Mouse (Mus musculus): Measurements from ENCODE around the gene Tmem136.

Gene Tmem136

DNA sequence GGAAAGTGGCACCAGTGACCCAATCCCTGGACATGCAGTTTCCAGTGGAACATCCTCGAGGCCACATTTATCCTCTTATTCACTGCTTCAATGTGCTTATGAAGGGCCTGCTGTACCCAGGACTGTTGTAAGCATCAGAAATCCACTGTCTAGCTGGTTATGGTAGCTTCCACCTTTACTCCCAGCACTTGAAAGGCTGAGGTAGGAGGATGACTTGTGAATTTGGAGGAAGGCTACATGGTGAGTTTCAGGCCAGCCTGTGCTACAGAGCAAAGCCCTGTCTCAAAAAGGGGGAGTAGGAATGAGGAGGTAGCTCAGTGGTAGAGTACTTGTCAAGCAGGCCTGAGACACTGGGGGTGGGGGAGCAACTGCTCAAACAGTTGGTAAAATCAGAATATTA lies 8.3 kb downstream of the Tmem136 start:
- no peak for DNase-seq (ENCODE audit: low spot score in 2 of 2)

DNA sequence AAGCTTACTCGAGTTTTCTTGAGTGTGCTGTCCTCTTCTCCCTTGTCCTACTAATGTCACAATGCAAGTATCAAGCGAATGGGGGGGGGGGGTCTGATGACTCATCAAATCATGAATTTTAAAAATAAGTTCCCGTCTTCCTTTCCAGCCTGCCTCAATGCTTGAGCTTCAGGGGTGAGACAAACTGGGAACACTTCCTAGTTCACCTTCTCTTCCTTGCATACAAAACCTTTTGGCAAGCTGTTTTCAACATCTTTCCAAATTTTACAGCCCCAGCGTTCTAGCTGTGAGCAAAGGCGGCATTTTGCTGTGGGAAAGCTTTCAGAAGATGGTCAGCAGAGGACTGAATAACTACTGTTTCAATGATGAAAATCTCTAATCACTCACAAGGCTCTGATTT lies 8.8 kb downstream of the Tmem136 start:
- no peak for DNase-seq (ENCODE audit: low spot score in 2 of 2)

DNA sequence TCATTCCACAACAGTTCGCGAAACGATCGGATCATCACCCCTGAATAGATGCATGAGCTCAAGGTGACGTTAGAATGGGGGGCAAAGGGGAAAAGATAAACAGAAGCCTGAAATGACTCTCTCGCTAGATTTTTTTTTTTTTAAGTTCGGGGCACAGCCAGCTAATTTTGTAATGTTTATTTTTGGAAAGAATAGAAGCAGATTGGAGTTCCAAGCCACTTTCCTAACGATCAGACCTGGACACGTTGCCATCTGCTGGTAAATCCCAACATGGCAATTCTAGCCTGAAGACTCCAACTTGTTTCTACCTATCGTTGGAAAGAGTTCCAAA lies 9.2 kb downstream of the Tmem136 start, which contains the start of gene Arhgef12:
TSS of gene Arhgef12 (minus strand) at position 53 of the 331 bp plus-strand sequence.
- peak in 1 of 2 experiments; percentile 69 for DNase-seq (ENCODE audit: low spot score in 2 of 2)

DNA sequence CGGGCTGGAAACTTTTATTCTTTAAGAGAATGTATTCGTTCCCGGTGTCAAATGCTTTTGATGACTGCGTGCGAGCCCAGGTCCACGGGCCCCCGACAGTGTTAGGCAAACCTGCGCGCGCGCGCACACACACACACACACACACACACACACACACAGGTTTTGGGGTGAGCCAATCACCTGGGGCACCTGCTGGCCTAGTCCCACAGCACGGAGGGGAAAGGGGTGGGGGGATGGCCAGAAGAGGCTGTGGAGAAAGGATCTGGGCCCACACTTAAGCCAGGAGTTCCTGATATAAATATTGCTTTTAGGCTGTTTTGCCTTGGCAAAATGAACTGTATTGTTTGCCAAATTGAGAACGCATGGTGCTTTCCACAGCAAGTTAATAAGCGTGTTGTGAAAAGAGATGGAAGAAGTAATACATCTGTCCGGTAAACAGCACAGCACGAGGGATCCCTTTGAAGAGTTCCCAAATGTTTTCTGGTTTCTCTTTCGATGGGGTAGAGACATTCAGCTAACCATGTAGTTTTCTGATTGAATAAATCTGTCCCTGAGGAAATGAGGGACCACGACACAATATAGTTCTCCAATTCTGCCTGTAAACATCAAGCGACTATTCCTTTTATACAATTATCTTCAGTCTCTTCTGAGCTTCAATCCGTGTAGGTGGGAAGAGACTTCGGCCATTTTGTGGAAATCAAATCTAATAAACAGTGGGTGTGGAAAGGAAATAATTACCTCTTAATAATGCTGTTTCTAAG lies 9.8 kb downstream of the Tmem136 start:
- no peak for DNase-seq (ENCODE audit: low spot score in 2 of 2)

DNA sequence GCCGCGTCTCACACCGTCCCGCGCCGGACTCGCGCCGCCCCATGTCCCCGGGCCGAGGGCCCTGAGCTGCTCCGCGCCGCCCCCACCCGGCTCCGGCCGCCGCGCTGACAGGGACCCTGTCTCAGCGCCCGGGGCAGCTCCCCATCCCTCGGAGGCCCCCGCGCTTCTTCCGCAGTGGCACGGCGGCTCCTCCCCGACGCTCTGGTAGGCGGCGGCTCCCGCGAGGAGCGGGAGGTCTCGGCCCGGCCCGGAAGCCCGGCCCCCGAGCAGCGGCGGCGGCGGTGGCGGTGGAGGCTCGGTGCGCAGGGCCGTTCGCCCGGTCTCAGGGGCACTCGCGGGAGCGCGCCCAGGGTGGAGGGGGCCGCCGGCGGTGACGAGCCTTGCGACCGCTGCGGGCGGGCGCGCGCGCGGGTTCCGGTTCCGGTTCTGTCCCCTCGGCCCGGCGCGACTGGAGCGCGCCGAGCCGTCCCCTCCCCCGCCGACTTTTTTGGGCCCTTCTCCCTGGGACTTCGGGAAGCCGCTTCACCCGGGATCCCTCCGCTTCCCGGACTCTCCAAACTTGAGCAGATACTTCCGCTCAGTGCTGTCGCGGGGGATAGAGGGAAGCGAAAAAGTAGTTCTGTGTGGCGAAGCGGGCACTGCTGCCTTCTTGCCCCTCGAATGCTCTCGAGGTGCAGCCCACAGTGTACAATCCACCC lies 10.6 kb downstream of the Tmem136 start:
- peak in 1 of 2 experiments; percentile 88 for DNase-seq (ENCODE audit: low spot score in 2 of 2)

DNA sequence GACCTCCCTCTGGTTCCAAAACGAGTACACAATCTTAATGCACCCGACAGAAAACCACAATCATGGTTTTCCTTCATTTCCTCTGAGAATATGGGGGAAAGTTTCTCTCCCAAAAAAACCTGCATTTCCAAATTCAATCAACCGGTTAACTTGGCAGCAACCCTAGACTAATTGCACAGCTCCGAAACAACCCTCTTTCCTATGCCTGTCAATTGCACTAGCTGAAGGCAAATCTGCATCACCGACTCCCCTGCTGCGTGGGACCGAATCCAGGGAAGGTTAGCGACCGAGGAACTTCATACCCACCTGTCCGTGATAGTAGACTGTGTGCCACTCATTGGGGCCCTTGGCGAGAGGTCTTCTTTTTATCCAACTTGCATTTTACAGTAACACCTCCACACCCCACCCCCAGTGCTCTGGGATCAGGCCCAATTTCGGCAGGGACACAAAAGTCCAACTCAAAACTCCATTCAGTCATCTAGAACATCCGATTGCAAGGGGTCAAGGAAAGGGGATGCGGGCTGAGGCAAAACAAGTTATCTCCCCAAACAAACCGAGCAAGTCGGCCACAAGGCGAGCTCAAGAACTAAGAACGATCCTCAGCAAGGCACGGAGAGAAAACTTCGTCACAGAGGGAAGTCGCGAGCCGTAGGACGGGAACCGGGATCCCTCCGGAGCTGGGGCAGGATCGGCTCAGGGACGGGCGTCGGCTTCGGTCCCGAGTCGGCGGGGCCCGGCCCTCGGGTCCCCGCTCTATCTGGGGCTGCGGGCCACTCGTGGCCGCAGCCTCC lies 11.3 kb downstream of the Tmem136 start:
- peak in 1 of 2 experiments; percentile 40 for DNase-seq (ENCODE audit: low spot score in 2 of 2)

DNA sequence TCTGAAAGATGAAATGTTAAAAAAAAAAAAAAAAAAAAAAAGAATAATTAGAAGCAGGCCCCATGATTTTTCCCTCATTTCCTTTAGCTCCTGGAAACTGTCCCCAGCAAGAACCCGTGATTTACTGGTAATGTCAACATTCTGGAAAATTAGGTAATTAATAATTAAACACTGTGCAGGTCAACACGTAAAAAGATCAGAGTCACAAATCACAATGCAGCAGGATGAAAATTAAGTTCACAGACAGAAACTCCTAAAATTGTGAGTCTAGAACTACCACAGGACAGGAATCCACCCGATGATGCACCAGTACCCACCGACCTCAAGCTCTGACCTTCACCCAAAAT lies 11.9 kb downstream of the Tmem136 start:
- DNase-seq (ENCODE audit: low spot score in 2 of 2): no peak

DNA sequence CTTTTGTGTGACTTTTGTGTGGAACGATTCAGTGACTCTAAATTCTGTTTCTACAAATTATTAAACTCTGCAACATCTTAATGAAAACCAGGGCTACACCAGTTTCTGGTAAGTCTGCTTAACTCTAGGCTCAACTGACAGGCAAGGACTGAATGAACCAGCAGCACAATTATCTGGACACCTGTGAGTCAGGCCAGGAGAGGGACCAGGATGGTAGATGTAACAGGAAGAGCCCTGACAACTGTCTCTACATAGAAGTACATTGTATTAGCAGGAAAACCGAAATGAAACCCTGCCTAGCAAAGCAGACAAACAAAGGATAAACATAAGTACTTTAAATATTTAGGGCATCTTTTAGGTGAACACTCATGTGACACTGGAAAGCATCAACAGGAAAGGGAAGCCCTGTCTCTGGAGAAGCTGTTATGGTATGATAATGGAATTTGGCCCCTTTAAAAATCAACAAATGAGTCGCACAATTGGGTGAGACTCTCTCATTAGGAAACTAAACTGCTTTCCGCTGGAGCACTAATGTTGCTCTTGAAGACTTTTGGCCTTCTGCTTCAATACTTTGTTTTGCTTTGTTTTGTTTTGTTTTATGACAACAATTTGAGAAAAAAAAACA lies 12.6 kb downstream of the Tmem136 start:
- no peak for DNase-seq (ENCODE audit: low spot score in 2 of 2)

DNA sequence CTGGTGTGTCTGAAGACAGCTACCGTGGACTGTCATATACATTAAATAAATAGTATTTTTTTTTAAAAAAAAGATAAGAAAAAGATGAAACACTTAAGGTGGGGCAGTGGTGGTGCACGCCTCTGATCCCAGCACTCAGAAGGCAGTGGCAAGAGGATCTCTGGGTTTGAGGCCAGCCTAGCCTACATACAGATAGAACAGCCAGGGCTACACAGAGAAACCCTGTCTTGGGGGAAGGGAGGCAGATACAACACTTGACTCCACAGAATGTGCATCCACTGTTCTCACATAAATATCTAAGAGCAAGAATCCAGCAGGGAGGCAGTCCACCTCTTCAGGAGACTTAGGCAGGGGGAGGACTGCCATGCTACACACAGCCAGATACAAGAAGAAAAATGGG lies 13.4 kb downstream of the Tmem136 start:
- DNase-seq (ENCODE audit: low spot score in 2 of 2): no peak

DNA sequence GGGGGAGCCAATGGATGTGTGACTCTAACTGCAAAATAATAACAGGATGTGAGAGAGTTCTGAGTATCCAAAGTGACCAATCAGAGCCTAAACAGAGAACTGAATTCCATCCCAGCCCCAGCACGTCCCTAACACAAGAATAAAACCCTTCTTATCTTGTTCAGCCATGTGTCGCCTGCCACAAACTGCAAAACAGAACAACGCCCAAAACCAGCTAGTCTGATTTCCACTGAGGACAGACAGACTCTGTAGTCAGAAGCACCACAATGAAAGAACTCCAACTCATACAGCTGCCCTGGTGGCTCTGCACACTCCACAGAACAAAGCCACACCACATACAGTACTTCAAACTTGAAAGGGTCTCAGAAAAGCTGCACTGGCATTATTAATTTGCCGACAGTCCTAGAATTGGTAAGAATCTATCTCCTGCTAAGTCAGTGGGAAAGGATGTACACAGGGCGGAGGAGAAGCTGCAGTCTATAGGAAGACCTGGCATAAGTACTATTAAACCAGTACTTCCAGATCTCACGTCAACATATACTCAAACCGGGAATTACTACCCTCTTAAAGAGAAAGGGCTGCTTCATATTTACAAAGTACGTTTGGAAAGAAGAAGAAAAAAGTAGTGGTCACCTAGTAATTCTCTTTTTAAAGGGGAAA lies 14.3 kb downstream of the Tmem136 start:
- no peak for DNase-seq (ENCODE audit: low spot score in 2 of 2)

DNA sequence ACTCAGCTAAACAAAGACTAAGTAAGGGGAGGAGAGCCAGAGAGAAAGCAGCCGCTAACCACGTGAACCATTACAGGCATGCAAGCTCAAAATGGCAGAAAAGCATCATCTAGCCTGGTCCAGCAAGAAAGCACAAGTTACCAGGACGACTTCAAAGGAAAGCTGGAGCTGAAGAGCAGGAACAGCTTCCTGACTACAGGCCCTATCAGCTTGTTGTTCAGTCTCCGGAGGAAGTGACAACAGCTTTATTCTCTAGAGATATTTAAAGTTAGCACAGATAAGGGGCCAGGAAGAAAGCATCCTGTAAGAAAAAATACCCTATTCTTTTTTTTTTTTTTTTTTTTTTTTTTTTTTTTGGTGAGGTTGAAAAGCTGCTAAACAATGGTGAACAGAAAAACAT lies 17.4 kb downstream of the Tmem136 start:
- no peak for DNase-seq (ENCODE audit: low spot score in 2 of 2)

DNA sequence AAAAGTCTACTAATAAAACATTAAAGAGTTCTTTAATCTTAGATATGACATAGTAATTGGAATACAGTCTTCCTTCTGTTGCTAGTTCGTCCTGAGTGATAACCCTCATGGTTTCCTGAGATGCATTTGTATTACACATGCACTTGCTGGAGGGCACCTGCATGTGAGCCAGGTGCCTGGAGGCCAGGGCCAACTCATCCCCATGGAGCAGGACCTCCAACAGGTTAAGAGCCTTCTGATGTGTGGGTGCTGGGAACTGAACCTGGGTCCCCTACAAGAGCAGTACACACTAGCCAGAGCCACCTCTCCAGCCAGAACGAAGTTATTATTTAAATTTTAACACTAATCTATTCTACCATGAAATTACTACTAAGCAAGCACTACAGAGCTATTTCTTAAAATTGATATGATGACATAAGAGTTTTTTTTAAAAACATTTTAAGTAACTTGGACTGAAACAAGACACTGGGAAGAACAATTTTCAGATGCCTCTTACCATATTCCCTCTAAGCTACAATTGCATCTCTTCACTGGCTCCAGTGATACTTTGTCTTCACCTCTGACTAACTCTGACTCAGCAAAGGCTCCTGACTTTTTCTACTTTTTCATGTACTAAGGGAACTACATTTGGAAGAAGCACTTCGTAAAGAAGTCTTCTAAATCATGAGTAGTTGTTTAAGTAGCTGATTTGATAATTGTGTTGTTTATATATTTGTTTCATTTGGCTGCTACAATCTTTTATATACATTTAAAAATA lies 18.4 kb downstream of the Tmem136 start:
- DNase-seq (ENCODE audit: low spot score in 2 of 2): no peak

DNA sequence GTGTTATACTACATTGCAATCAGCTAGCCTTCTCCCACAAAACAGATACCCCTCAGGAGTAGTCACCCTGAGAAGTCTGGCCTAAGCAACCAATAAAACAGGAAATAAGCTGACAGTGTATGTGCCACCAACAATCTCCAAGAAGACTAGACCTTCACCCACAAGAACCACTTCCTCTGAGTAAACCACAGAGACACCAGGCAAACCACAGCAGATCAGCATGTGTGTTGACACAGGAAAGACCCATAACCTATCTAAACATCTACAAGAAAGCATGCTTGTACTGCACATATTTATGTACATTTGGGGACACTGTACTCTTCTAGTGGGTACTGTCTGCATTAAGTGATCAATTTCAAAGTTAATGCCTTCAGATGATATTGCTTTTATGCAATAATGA lies 20.0 kb downstream of the Tmem136 start:
- no peak for DNase-seq (ENCODE audit: low spot score in 2 of 2)

DNA sequence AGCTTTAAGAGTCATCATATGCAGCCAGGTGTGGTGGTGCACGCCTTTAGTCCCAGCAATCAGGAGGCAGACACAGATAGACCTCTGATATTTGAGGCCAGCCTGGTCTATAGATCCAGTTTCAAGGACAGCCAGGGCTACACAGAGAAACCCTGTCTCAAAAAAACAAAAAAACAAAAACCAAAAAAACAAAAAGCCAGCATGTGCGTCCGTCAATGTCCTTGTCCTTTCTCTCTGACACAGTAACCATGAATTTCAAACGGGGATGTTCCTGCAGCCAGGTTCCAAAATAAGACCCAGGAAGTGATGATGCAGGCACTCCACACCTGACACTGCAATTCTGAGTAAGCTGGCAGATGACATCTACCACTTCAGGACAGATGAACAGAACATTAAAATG lies 21.5 kb downstream of the Tmem136 start:
- DNase-seq (ENCODE audit: low spot score in 2 of 2): no peak

DNA sequence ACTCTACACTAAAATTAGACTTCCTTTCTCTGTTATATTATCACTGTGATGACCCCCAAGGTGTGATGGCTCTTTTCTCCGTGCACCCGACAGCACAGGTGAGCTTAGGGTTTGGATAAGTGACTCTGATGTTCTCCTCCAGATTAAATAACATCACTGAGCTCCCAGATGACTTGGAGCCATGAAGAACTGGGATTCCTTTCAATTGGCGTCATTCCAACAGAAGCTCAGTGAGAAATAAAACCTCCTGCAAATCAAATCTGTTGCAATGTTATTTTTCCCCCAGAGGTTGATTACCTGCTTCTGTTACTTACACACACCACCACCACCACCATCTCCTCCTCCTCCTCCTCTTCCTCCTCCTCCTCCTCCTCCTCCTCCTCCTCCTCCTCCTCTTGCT lies 22.6 kb downstream of the Tmem136 start:
- peak in 1 of 2 experiments; percentile 39 for DNase-seq (ENCODE audit: low spot score in 2 of 2)

DNA sequence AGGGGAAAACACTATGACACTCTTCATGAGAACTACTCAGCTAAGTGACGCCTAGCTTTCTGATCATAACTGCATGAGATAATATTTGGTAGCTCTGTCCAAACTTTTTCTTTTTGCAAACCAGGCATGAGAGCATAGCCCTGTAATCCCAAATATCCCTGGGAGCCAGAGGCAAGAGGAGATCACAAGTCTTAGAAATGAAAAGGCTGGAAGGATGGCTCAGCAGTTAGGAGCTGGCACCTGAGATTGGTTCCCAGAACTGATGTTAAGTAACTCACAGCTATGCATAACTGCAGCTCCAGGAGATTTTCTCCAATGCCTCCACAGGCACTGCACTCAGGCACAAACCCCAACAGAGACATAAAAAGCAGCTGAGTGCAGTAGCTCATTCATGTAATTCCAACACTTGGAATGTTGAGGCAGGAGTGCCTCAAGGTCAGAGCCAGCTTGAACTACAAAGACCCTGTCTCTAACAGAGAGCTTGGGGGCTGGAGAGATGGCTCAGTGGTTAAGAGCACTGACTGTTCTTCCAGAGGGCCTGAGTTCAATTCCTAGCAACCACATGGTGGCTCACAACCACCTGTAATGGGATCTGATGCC lies 30.6 kb downstream of the Tmem136 start:
- no peak for DNase-seq (ENCODE audit: low spot score in 2 of 2)

DNA sequence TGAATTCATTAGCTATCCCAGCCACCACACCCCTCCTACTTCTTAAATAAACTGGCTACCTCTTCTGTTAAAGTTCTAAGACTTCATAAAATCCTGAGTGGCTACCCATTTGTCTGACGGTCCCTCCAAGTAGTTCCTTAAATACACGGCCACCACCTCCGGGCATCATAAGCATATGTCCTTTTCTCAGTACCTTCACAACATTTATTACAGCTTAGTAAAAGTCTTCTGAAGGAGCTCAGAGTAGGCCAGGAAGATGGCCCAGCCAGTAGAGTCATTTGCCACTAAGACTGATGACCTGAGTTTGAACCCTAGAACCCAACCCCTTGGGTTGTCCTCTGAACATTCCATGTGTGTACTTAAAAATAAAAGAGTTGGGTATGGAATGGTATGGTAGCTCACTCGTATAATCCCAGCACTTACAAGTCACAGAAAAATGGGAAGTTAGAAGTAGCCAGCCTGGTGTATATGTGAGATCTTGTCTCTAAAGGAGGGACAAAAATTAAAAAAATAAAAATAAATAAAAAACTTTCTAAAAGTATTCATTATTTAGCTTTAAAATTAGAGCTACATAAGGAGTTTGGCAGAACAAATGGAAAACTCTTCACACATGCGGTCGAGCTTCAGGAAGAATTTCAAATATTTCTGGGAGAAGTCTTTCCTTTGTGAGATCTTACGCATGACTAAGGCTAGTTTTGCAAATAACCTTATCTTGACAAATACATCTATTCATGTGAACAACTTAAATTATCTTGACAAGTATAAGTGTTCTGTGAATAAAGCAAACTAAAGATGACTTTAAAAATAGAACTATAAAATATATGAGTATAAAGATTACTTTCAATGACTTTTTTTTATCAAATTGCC lies 31.6 kb downstream of the Tmem136 start:
- DNase-seq (ENCODE audit: low spot score in 2 of 2): no peak

DNA sequence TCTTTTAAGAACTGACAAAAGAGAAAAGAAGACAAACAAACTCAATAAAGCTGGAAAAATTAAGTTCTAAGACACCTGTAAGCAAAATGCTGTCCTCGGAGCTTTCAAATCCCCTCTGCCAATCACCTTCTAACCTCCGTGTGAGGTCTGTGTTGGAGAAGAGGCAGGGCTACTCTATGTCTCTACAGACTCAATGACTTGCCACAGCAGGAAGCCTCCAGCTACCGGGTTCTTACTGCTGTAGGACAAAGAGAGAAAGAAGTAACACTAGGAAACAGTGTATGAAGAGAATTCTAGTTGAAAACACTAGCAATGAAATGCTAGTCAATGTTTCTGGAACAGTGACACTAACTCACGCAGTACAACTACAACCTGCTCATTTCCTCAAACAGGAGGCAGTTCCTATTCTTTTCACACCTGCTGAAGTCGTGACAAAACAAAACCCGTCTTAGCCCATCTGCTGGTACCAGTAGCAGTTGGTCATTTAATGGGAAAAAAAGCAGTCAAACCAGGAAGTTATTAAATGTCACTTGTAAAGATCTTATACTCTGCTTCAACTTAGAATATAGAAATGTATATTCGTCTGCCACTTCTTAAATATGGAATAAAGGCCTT lies 32.8 kb downstream of the Tmem136 start:
- DNase-seq (ENCODE audit: low spot score in 2 of 2): no peak

DNA sequence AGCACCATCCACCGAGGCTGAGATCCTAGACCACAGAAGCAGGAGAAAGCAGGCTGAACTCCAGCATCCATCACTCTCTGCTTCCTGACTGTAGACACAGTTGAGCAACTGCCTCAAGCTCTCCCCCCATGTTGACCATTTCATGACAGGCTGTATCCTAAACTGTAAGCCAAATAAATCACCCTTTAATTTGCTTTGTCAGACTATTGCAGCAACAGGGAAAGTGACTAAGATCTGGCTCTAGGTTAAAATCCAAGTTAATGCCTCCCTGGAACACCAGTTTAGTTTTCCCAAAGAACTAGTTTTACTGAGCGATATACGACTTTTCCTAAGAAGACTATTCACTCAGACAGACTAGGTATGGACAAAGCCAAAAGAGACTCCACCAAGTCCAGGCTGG lies 37.7 kb downstream of the Tmem136 start:
- DNase-seq (ENCODE audit: low spot score in 2 of 2): no peak

Data from left cerebral cortex, adult 9 months (tissue).